Mouse (Mus musculus): ENCODE results near the gene Zbtb34.

The Zbtb34 gene

DNA sequence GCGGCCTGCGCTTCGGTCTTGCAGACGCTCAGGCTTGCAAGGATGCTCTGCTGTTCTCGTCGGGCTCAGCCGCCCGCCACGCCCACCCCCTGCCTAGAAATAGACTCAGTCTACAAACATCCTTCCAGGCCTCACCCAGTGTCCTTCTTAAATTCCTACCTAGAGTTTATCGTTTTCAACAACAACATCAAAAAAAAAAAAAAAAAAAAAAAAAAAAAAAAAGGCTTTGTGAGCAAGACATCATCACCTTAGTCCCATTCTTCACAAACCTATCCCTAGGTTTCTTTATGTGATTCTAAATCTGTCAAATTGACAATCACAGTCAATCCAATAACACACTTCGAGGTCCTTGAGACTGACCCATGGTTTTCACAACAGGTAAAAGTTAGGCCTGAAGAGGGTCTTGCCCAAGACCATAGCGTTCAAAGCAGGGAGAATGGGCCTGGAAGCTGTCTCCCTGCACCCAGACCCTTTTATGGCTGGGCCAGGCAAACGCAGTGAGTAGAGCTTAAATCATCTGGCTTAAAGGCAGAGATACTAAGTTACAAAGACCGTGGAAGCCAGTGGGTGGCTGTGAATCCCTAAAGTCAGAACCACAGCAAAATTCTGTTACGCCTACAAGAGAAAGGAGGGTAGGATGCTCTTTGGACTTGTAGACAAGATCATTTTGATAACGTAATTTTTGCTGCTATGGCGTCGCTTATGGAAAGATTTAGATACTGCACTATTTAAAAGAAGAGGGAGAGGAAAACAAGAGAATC is 59.3 kb downstream of the Zbtb34 start:
- Histone ChIP-seq H3K9me3 (ENCODE audit: low read length) (no peaks in the 10 kb centered on the region), H3K27me3 (ENCODE audit: insufficient read depth, low read length) (no peaks in the 10 kb centered on the region), H3K4me3 (replicated peaks; ENCODE audit: low read length) (no peak overlapping the region; the same call in 1 of the 2 replicates), H3K4me1 (replicated peaks; ENCODE audit: low read depth, low read length) (peaks cover 17% of the 10 kb centered on the region), H3K36me3 (ENCODE audit: insufficient read depth, low read length) (peaks cover 12% of the 10 kb centered on the region)
- TF ChIP-seq NANOG (IDR thresholded peaks at IDR 0.05; ENCODE audit: borderline replicate concordance, low read length) (no peak), POU5F1 (IDR thresholded peaks at IDR 0.05; ENCODE audit: borderline replicate concordance, low read length) (no peak), CTCF (conservative IDR thresholded peaks at IDR 0.05; ENCODE audit: low read length) (no peak)

- H3K9me3 ChIP-seq (ENCODE audit: low read length): no peaks in the 10 kb centered on the region
- H3K4me3 ChIP-seq (replicated peaks; ENCODE audit: low read length): peak within 1 kb of the TSS; percentile 90
- peaks cover 12% of the 10 kb centered on the region for H3K36me3 ChIP-seq (ENCODE audit: insufficient read depth, low read length)
- no peaks in the 10 kb centered on the region for H3K27me3 ChIP-seq (ENCODE audit: insufficient read depth, low read length)
- TF ChIP-seq CTCF (conservative IDR thresholded peaks at IDR 0.05; ENCODE audit: low read length): no peak
- no peak for TF ChIP-seq POU5F1 (IDR thresholded peaks at IDR 0.05; ENCODE audit: borderline replicate concordance, low read length)
- TF ChIP-seq NANOG (IDR thresholded peaks at IDR 0.05; ENCODE audit: borderline replicate concordance, low read length): no peak
- H3K4me1 ChIP-seq (replicated peaks; ENCODE audit: low read depth, low read length): peaks cover 17% of the 10 kb centered on the region
These were observed 60.1 kb downstream of the Zbtb34 start, which contains the start of gene Ralgps1 for GRCm38 (mm10) chr2:33370777-33371647. Ralgps1 (minus strand) TSS chr2:33371486.

GRCm38 (mm10) chr2:33370276-33370776 is 60.8 kb downstream of the Zbtb34 start:
- H3K27me3 ChIP-seq (ENCODE audit: insufficient read depth, low read length): no peaks in the 10 kb centered on the region
- peak overlapping the region; percentile 80 for H3K4me3 ChIP-seq (replicated peaks; ENCODE audit: low read length)
- TF ChIP-seq NANOG (IDR thresholded peaks at IDR 0.05; ENCODE audit: borderline replicate concordance, low read length) (no peak), POU5F1 (IDR thresholded peaks at IDR 0.05; ENCODE audit: borderline replicate concordance, low read length) (no peak), CTCF (conservative IDR thresholded peaks at IDR 0.05; ENCODE audit: low read length) (no peak)
- H3K9me3 ChIP-seq (ENCODE audit: low read length): no peaks in the 10 kb centered on the region
- peaks cover 12% of the 10 kb centered on the region for H3K36me3 ChIP-seq (ENCODE audit: insufficient read depth, low read length)
- peaks cover 17% of the 10 kb centered on the region for H3K4me1 ChIP-seq (replicated peaks; ENCODE audit: low read depth, low read length)

GRCm38 (mm10) chr2:33369453-33369852 is 61.7 kb downstream of the Zbtb34 start:
- Histone ChIP-seq H3K4me1 (replicated peaks; ENCODE audit: low read depth, low read length) (peaks cover 17% of the 10 kb centered on the region), H3K36me3 (ENCODE audit: insufficient read depth, low read length) (peaks cover 12% of the 10 kb centered on the region), H3K4me3 (replicated peaks; ENCODE audit: low read length) (no peak overlapping the region; the same call in 1 of the 2 replicates), H3K9me3 (ENCODE audit: low read length) (no peaks in the 10 kb centered on the region), H3K27me3 (ENCODE audit: insufficient read depth, low read length) (no peaks in the 10 kb centered on the region)
- no peak for TF ChIP-seq CTCF (conservative IDR thresholded peaks at IDR 0.05; ENCODE audit: low read length)
- TF ChIP-seq POU5F1 (IDR thresholded peaks at IDR 0.05; ENCODE audit: borderline replicate concordance, low read length): no peak
- TF ChIP-seq NANOG (IDR thresholded peaks at IDR 0.05; ENCODE audit: borderline replicate concordance, low read length): no peak

DNA sequence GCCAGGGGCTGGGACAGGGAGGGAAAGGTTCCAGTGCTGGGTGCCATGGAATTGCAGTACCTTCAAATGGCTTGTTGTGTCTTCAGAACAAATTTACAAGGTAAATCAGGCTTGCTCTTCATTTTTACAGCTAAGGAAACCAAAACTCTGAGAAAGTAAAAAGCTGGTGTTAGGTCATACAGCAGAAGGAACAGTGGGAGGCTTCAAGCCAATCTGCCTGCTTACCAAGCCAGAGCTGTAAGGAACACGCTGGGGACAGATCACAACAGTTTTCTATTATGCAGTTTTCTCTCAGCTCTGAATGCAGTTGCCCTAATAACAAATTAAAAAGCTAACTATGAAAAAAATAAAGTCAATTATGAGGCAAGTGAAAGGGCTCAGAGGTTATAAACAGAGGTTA is 62.6 kb downstream of the Zbtb34 start:
- Histone ChIP-seq H3K36me3 (ENCODE audit: insufficient read depth, low read length) (peaks cover 12% of the 10 kb centered on the region), H3K9me3 (ENCODE audit: low read length) (no peaks in the 10 kb centered on the region), H3K4me3 (replicated peaks; ENCODE audit: low read length) (no peak overlapping the region), H3K27me3 (ENCODE audit: insufficient read depth, low read length) (no peaks in the 10 kb centered on the region), H3K4me1 (replicated peaks; ENCODE audit: low read depth, low read length) (peaks cover 17% of the 10 kb centered on the region)
- TF ChIP-seq CTCF (conservative IDR thresholded peaks at IDR 0.05; ENCODE audit: low read length) (no peak), POU5F1 (IDR thresholded peaks at IDR 0.05; ENCODE audit: borderline replicate concordance, low read length) (no peak), NANOG (IDR thresholded peaks at IDR 0.05; ENCODE audit: borderline replicate concordance, low read length) (no peak)

- Histone ChIP-seq H3K4me1 (replicated peaks; ENCODE audit: low read depth, low read length) (peaks cover 10% of the 10 kb centered on the region), H3K4me3 (replicated peaks; ENCODE audit: low read length) (no peak overlapping the region), H3K36me3 (ENCODE audit: insufficient read depth, low read length) (peaks cover 12% of the 10 kb centered on the region), H3K9me3 (ENCODE audit: low read length) (no peaks in the 10 kb centered on the region), H3K27me3 (ENCODE audit: insufficient read depth, low read length) (no peaks in the 10 kb centered on the region)
- TF ChIP-seq NANOG (IDR thresholded peaks at IDR 0.05; ENCODE audit: borderline replicate concordance, low read length): no peak
- no peak for TF ChIP-seq POU5F1 (IDR thresholded peaks at IDR 0.05; ENCODE audit: borderline replicate concordance, low read length)
- no peak for TF ChIP-seq CTCF (conservative IDR thresholded peaks at IDR 0.05; ENCODE audit: low read length)
These were observed 65.2 kb downstream of the Zbtb34 start for GRCm38 (mm10) chr2:33365703-33366471.

DNA sequence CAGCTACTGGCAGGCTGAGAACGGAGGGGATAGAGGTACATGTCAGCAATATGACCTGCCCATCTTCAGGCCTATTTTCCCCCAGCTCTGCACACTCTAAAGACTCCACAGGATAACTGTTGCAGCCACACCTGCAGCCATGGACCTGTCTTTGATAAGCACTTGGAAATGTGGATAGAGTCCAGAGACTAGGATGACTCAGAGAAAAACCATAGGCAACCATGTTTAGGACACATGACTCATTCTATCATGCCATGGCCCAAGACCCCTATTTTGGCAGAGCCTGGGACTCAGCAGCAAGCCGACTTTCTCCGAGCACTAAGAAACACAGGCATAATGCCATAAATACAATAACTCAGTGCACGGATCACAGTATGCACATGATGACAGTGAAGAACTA is 66.5 kb downstream of the Zbtb34 start:
- no peak for TF ChIP-seq POU5F1 (IDR thresholded peaks at IDR 0.05; ENCODE audit: borderline replicate concordance, low read length)
- TF ChIP-seq CTCF (conservative IDR thresholded peaks at IDR 0.05; ENCODE audit: low read length): no peak
- no peak for TF ChIP-seq NANOG (IDR thresholded peaks at IDR 0.05; ENCODE audit: borderline replicate concordance, low read length)
- no peaks in the 10 kb centered on the region for H3K27me3 ChIP-seq (ENCODE audit: insufficient read depth, low read length)
- H3K4me1 ChIP-seq (replicated peaks; ENCODE audit: low read depth, low read length): peaks cover 3% of the 10 kb centered on the region
- H3K36me3 ChIP-seq (ENCODE audit: insufficient read depth, low read length): peaks cover 12% of the 10 kb centered on the region
- H3K9me3 ChIP-seq (ENCODE audit: low read length): no peaks in the 10 kb centered on the region
- no peak overlapping the region for H3K4me3 ChIP-seq (replicated peaks; ENCODE audit: low read length)

All from E14TG2a.4 (cell line).